Mouse (Mus musculus) kidney, postnatal 10 days (tissue): ENCODE measurements around the gene Cdkl4.

Experiments used
- DNase-seq: peaks from one replicate; pipeline ENCODE4 v3.0.0; 2021; ENCODE audit warnings: mixed read lengths

Cdkl4 gene

GRCm38 (mm10) chr17:80510459-80510855 is 67.2 kb downstream of the Cdkl4 start:
- no peak for DNase-seq

DNA sequence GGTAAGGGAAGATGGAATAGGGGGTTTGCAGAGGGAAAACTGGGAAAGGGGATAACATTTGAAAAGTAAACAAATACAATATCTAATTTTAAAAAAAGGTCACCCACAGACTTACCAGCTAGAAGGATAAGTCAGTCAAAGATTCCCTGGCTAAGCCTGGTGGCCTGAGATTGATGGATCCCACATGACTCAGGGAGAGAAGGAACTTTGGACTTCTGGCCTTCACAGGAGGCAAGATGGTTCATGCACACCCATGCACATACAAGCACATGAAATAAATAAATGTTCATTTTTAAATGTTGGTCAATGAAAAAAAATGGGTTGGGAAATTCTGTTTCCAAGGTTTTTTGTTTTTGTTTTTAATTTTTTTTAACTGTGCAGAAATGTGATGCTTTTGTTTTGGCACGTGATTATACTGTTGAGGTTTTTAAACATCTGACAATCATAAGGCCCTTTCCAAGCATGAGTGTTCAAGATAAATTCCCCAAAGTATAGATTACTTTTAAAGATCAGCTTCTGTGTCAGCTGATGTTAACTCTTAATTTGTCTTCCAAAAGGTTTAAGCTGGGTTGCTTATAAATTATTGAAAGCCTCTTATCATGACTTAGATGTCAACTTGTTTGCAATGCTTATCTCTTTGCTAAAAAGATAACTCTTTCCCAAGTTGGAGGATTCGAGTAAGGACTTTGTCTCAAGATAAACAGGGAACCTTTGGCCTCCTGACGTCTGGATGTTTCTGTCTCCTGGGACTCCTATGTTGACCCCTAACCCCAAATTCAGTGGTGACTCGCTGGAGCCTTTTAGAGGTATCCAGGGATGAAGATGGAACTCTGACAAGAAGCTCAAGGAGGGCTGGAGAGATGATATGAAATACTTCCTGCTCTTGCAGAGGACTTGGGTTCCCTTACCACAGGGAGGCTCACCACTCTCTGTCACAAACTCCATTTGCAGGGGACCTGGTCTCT is 67.8 kb downstream of the Cdkl4 start:
- no peak for DNase-seq

DNA sequence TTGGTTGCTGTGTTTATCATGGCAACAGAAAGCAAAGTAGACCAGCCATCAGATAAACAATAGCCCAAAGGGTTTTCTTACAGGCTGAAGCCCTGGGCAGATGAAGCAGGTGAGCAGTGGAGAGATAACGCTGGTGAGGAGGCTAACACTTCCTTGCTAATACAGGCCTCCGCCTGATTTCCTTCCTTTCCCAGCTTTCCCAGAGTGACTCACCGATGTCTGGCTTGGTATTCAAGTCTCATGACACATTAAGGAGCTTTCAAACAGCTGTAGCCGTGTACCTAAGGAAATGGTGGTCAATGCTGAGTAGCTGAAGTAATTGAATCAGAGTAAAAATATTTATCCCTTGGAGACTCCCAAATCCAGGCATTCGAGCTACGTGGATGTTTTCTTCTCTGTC is 71.8 kb downstream of the Cdkl4 start:
- DNase-seq = no peak

DNA sequence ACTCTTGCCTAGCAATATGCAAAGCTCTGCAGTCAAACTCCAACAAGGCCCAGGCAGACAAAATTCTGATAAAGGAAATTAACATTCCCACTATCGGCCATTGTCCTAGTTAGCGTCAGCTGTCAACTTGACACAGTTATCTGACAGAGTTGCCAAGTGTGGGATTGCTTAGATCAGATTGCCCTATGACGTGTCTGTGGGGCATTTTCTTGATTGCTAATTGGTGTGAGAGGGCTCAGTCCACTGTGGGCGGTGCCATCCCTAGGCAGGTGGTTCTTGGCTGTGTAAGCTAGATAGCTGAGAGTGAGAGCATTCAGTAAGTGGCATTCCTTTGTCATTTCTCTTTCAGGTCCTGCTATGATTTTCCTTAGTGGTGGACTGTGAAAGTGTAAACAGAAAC is 72.3 kb downstream of the Cdkl4 start:
- no peak for DNase-seq

GRCm38 (mm10) chr17:80501805-80502172 is 75.8 kb downstream of the Cdkl4 start:
- DNase-seq = no peak

DNA sequence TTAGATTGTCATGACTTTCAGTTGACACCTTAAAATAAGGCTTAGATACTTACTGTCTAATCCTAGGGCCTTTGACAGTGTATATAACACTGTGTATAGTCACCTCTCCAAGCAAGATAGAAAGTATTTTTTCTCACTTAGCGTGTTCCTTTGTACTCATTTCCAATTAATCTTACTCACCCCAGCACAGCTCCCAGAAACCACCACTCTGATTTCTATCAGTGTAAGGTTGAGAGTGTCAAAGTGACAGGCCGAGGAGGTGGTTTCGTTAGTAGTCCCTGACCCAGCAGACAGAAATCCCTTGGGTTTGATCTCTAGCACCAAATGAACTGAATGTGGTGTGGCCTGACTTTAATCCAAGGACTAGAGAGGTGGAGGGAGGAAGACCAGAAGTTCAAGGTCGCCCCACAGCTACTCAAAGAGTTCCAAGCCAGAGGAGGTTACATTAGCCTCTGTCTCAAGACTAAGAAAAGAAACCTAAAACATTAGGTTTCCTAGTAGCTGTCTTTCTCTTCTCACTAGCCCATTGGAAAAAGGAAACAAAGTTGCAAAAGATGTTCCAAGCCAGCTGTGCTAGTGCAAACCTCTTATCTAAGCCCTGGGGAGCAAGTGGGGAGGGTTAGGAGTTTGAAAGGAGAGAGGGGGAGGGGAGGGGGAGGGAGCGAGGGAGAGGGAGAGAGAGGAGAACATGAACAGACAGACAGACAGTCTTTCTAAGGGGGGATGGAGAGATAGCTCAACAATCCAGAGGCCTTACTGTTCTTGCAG is 76.4 kb downstream of the Cdkl4 start:
- no peak for DNase-seq

- no peak for DNase-seq
These were observed 77.6 kb downstream of the Cdkl4 start for GRCm38 (mm10) chr17:80500025-80500424.

GRCm38 (mm10) chr17:80498600-80499268 is 78.9 kb downstream of the Cdkl4 start:
- no peak for DNase-seq

DNA sequence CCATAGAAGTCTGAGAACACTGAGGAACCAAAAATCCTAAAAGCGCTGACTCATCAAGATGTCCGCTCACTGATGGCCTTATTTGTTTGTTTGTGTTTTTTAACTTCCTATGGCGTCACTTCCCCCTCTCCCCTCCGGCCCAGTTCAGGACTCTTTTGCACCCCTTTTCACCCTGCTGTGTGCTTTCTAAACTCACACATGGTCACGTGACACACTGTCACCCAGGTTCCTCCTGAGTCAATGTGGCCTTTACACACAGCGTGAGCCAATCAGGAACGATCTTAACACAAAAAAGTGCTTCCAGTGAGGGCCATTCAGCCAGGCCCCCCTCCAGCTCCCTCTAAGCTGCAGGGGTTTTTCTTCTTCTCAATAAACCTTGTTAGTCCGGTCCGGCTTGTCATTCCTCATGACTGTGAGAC is 80.4 kb downstream of the Cdkl4 start:
- no peak for DNase-seq

DNA sequence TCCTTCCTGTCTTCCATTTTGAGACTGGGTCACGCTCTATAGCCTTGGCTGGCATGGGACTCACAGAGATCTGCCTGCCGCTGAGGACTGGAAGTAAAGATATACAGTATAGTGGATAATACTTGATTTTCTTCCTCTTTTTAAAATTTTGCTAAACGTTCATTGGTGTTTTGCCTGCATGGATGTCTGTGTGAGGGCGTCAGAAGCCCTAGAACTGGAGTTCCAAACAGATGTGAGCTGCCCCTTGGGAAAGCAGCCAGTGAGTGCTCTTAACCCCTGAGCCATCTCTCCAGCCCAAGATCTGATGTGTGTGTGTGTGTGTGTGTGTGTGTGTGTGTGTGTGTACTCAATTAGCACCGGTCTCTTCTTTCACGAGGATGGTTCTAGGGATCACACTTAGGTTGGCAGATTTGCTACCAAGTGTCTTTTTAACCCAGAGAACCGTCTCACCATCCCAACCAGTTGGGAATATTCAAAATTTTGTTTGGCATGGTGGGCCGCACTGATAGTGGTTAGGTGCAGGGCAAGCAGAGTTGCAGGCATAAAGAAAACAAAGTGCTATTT is 80.9 kb downstream of the Cdkl4 start:
- DNase-seq = no peak

GRCm38 (mm10) chr17:80496185-80496584 is 81.4 kb downstream of the Cdkl4 start:
- DNase-seq = no peak

DNA sequence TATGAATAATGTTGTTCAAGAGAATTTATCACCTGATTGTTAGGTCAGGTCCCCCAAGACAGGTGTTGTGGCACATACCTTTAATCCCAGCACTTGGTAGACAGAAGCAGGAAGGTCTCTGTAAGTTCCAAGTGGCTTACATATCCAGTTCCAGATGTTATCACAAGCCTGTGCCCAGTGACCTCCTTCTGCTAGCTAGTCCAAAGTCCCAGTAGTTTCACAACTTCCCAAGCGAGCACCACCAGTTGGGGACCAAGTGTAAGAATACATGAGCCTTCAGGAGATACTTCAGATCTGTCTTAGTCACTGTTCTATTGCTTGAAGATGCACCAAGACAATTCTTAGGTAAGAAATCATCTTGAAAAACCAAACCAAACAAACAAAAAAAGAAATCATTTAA is 83.7 kb downstream of the Cdkl4 start:
- DNase-seq = no peak

DNA sequence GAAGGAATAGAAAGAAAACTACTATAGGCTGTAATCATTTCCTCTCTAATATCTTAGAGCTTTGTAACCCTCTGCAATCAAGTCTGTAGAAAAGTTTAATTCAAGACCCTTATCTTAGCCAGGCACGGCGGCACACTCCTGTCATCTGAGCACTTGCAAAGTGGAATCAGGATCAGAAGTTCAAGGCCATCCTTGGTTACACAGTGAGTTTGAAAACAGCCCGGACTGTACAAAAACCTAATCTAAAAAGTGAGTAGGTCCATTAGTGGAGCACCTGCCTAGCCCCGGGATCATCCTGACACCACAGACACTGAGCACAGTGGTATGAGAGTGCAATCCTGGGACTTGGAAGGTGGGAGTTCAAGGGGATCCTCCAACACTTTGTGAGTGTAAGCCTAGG is 84.8 kb downstream of the Cdkl4 start:
- DNase-seq = no peak

DNA sequence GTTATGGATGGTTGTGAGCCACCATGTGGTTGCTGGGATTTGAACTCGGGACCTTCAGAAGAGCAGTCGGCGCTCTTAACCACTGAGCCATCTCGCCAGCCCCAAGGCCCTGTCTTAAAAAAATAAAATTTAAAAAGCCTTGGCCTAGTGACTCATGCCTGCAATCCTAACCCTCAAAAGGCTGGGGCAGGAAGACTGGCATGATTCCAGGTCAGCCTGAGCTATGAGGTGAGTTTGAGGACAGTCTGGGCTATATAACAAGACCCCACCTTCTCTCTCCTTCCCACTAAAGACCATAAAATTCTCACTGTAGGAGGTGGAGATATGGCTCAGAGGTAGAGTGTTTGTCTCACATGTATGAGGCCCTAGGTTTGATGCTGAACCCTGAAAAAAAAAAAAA is 85.3 kb downstream of the Cdkl4 start:
- no peak for DNase-seq

DNA sequence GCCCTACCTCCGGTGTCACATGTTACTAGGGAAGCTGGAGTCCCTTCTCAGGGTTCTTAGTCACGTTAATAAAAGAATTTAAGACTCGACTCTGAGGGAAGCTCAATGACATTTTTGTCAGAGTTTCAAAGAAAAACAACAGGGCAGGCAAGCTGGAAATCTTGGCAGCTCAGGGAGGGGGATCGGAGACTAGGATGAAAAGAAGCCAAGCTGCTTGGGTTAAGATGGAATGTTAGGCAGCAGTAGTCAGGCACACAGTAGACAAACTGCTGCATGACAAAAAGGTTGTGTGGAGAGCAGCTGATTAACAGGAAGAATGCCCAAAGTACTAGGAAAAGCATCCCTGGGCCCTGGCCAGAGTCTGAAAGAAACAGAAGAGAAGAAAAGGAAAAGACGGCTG is 87.4 kb downstream of the Cdkl4 start:
- no peak for DNase-seq

DNA sequence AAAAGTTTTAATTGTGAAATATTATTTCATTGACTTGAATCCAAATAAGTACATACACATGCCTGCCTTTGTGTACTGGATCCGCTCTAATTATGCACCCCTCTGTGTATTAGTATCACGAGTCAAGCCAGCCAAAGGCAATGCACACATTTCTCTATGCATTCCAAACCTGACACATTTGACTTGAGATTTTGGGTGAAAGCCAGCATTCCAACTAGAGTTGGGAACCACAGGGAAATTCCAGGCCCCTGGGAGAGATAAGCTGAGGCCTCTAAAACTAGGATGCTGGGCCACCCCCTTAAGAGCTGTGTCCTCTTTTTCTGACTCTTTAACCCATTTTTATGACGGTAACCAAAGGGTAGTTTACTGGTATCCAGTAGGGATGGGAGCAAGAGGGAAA is 88.7 kb downstream of the Cdkl4 start:
- no peak for DNase-seq

DNA sequence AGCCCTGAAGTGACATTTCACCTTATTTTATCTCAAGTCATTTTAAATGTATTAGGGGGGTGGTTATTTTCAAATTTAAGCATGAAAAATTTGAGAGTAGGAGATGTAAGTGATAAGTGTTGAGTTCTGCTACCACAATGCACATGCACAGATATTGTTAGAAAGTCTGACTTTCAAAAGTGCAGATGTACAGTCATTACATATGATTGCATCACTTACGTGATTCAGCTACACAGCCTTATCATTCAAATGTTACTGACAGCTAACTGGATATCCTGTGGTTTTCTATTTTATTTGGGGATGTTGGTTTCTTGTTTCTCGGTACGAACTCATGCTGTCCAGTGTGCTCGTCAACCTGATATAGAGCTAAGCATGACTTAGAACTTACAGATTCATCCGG is 92.5 kb downstream of the Cdkl4 start:
- no peak for DNase-seq

GRCm38 (mm10) chr17:80480855-80481224 is 96.8 kb downstream of the Cdkl4 start:
- DNase-seq = no peak

- DNase-seq = peak; percentile 98
These were observed 97.4 kb downstream of the Cdkl4 start, which contains the start of gene Sos1 for GRCm38 (mm10) chr17:80480031-80480854. Sos1 (minus strand) TSS chr17:80480453.

DNA sequence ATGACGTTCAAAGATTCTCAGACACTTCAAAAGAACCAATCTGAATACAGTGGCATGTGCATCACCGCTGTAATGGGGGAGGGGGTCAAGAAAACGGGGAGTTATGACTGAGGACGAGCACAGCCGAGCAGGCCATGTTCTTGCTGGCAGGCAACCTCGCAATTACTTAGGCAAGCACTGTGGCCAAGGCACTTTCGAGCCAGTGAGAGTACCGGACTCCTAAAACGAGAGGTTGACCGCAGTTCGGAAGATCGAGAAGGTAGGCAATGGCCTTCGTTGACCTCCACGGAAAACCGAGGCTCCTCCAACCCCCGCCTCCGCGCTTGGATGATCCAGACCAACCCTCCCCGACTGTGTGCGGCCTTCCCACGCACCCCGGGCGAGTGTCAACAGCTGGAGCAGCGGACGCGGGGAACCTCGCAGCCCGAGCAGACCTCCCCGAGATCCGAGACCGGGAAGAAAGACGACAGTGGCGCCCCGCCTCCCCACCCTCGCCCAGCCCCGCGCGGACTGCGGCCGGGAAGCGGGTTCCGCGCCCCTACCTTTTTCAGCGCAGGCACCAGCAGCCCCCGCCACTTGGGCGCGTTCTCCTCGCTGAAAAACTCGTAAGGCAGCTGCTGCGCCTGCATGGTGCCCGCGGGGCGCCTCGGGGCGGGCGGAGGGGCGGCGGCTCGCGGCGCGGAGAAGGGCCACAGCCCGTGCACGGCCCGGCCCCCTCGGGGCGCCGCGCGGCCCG is 98.2 kb downstream of the Cdkl4 start:
- DNase-seq = peak; percentile 79

DNA sequence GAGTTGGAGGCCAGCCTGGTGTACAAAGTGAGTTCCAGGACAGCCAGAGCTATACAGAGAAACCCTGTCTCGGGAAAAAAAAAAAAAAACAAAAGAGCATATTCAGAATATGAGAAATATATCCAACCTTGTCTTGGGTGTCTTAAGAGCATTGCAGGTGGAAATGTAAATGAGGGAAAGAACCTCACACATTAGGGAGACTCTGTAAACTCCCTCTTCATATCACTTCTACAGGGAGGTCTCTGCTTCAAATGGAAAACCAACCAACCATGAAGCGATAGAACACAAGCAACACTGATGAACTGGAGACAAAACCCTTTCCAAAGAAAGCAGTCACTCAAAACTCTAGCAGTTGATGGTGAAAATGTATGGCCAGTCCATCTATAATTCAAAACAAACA is 99.9 kb downstream of the Cdkl4 start:
- no peak for DNase-seq

GRCm38 (mm10) chr17:80476496-80476895 is 101.1 kb downstream of the Cdkl4 start:
- DNase-seq = no peak
